Mouse (Mus musculus) ES-Bruce4 (cell line): ENCODE measurements around the gene Il34. TPM values are rescaled to one million over a fixed set of nuclear protein-coding genes. Genes with fewer than 3 reads are reported as not detected.

Experiments
- H3K27ac ChIP-seq: 2 replicates; pipeline ENCODE4 v1.5.1; 2012; ENCODE audit warnings: low read length, inconsistent platforms; ENCODE audit not compliant: insufficient read depth
- H3K27me3 ChIP-seq: 2 replicates; pipeline ENCODE4 v1.6.1; 2012; ENCODE audit warnings: mild to moderate bottlenecking, low read length, inconsistent platforms; ENCODE audit not compliant: control insufficient read depth, poor library complexity, insufficient read depth, severe bottlenecking
- H3K36me3 ChIP-seq: 2 replicates; pipeline ENCODE4 v1.6.1; 2012; ENCODE audit warnings: inconsistent platforms, mild to moderate bottlenecking, low read length, moderate library complexity; ENCODE audit not compliant: control insufficient read depth, poor library complexity, insufficient read depth, severe bottlenecking
- H3K4me1 ChIP-seq: one replicate; pipeline ENCODE4 v1.8.1; 2011; ENCODE audit warnings: low read length; ENCODE audit not compliant: control insufficient read depth, insufficient read depth
- H3K4me3 ChIP-seq: 2 replicates; pipeline ENCODE4 v1.5.1; 2011; ENCODE audit warnings: low read depth, mild to moderate bottlenecking, low read length
- H3K9ac ChIP-seq: 2 replicates; pipeline ENCODE4 v1.6.1; 2012; ENCODE audit warnings: low read depth, mild to moderate bottlenecking, inconsistent platforms; ENCODE audit not compliant: poor library complexity, severe bottlenecking
- H3K9me3 ChIP-seq: replicated peaks from 2 replicates; pipeline ENCODE4 v1.6.1; 2012; ENCODE audit warnings: mild to moderate bottlenecking, low read length, inconsistent platforms; ENCODE audit not compliant: control insufficient read depth, poor library complexity, insufficient read depth, severe bottlenecking
- CTCF ChIP-seq: IDR thresholded peaks from one replicate; pipeline ENCODE4 v1.8.1; 2011; ENCODE audit warnings: low read depth, low read length
- EP300 ChIP-seq: IDR thresholded peaks from 2 replicates; pipeline ENCODE4 v1.6.1; 2011; ENCODE audit warnings: low read depth, low read length; ENCODE audit not compliant: insufficient read depth
- POLR2A ChIP-seq: IDR thresholded peaks from one replicate; pipeline ENCODE4 v1.8.1; 2011; ENCODE audit warnings: low read length; ENCODE audit not compliant: insufficient read depth
- polyA plus RNA-seq: library from polyadenylated mRNA; stranded (reverse); fragments of >200 nt; gene quantifications from 2 replicates; pipeline ENCODE4 v1.2.4, GENCODE M21; 2011; ENCODE audit warnings: low read depth; ENCODE audit not compliant: missing spikeins, insufficient read depth, insufficient read length

The Il34 gene
- polyA plus RNA-seq, 1 experiment: 0.34 TPM

GRCm38 (mm10) chr8:110779924-110780718, 25.6 kb downstream of the Il34 start:
- no peaks in the 10 kb centered on the region for H3K27me3 ChIP-seq
- no peak overlapping the region for H3K4me3 ChIP-seq
- no peak overlapping the region for H3K27ac ChIP-seq
- TF ChIP-seq POLR2A (no peak), EP300 (no peak), CTCF (no peak)
- no peak overlapping the region for H3K9ac ChIP-seq
- H3K36me3 ChIP-seq: no peaks in the 10 kb centered on the region
- no peaks in the 10 kb centered on the region for H3K4me1 ChIP-seq
- peaks cover 6% of the 10 kb centered on the region for H3K9me3 ChIP-seq

GRCm38 (mm10) chr8:110776335-110776734, 29.4 kb downstream of the Il34 start:
- no peak overlapping the region for H3K9ac ChIP-seq
- H3K27ac ChIP-seq: no peak overlapping the region
- H3K27me3 ChIP-seq: no peaks in the 10 kb centered on the region
- no peak overlapping the region for H3K4me3 ChIP-seq
- peaks cover 6% of the 10 kb centered on the region for H3K9me3 ChIP-seq
- no peaks in the 10 kb centered on the region for H3K4me1 ChIP-seq
- no peaks in the 10 kb centered on the region for H3K36me3 ChIP-seq
- peak; percentile 27 for TF ChIP-seq CTCF
- no peak for TF ChIP-seq EP300

- H3K36me3 ChIP-seq: no peaks in the 10 kb centered on the region
- no peak overlapping the region for H3K4me3 ChIP-seq
- H3K9ac ChIP-seq: no peak overlapping the region
- TF ChIP-seq EP300 (no peak), POLR2A (no peak), CTCF (no peak)
- H3K27me3 ChIP-seq: no peaks in the 10 kb centered on the region
- H3K4me1 ChIP-seq: no peaks in the 10 kb centered on the region
- H3K9me3 ChIP-seq: peaks cover 6% of the 10 kb centered on the region
- no peak overlapping the region for H3K27ac ChIP-seq
Observed at GRCm38 (mm10) chr8:110775721-110776120, 30.0 kb downstream of the Il34 start.

GRCm38 (mm10) chr8:110775316-110775715, 30.4 kb downstream of the Il34 start:
- Histone ChIP-seq H3K27ac (no peak overlapping the region), H3K4me3 (no peak overlapping the region), H3K9ac (no peak overlapping the region), H3K27me3 (no peaks in the 10 kb centered on the region), H3K36me3 (no peaks in the 10 kb centered on the region), H3K9me3 (peaks cover 6% of the 10 kb centered on the region), H3K4me1 (no peaks in the 10 kb centered on the region)
- TF ChIP-seq EP300 (no peak), POLR2A (no peak), CTCF (peak; percentile 63)

GRCm38 (mm10) chr8:110774725-110775124, 31.0 kb downstream of the Il34 start:
- no peak overlapping the region for H3K9ac ChIP-seq
- H3K4me3 ChIP-seq: no peak overlapping the region
- H3K27me3 ChIP-seq: no peaks in the 10 kb centered on the region
- peaks cover 6% of the 10 kb centered on the region for H3K9me3 ChIP-seq
- H3K4me1 ChIP-seq: no peaks in the 10 kb centered on the region
- no peak for TF ChIP-seq POLR2A
- H3K27ac ChIP-seq: no peak overlapping the region
- H3K36me3 ChIP-seq: no peaks in the 10 kb centered on the region

GRCm38 (mm10) chr8:110774047-110774446, 31.7 kb downstream of the Il34 start:
- Histone ChIP-seq H3K27ac (no peak overlapping the region), H3K27me3 (no peaks in the 10 kb centered on the region), H3K36me3 (no peaks in the 10 kb centered on the region), H3K9ac (no peak overlapping the region), H3K9me3 (peaks cover 6% of the 10 kb centered on the region), H3K4me1 (no peaks in the 10 kb centered on the region), H3K4me3 (no peak overlapping the region)
- TF ChIP-seq POLR2A: no peak
- no peak for TF ChIP-seq CTCF
- TF ChIP-seq EP300: no peak
